Mouse (Mus musculus): ENCODE results near the gene Kcne4.

The Kcne4 gene

DNA sequence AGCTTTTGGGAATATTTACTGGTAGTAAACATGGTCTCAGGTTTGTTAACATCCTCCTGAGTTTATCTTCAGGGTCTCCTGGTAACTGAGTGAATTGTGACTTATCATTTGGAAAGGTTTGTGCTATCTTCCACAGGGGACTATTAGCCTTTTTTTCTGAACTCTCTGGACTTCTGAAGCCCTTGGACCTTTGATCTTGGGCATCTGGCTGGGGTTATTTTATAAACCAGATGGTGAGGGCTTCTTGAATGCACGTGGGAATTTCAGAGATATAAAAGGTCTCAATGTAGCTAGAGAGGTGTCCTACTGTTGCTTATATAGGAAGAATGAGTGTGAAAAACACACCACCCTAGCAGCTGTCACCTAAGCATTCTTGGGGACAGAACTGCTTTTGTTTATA is 37.7 kb downstream of the Kcne4 start:
- DNase-seq (ENCODE audit: extremely low spot score, low read depth, low spot score), result no peak

GRCm38 (mm10) chr1:78859573-78859972 is 43.0 kb downstream of the Kcne4 start:
- no peak for DNase-seq (ENCODE audit: extremely low spot score, low read depth, low spot score)

- no peak for DNase-seq (ENCODE audit: extremely low spot score, low read depth, low spot score)
These were observed 43.5 kb downstream of the Kcne4 start for GRCm38 (mm10) chr1:78860056-78860455.

DNA sequence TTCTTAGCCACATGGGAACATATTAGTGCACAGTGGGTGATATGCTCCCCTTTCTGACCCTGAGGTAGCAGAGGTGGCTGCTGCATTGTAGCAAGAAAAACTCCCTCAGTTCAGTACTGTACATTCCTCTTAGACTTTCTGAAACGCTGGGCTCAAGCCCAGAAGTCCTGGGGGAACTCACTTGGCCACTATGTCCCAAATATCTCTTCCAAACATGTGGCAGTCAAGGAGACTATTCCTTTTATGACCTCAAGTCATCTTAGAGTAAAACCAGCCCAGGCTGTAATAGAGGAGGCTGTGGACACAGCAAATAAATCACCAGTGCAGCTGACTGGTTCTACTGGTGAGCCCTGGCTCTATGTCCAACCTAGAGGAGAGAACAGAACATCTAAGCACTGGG is 45.7 kb downstream of the Kcne4 start:
- no peak for DNase-seq (ENCODE audit: extremely low spot score, low read depth, low spot score)

- DNase-seq (ENCODE audit: extremely low spot score, low read depth, low spot score), result no peak
These were observed 47.3 kb downstream of the Kcne4 start for GRCm38 (mm10) chr1:78863833-78864232.

DNA sequence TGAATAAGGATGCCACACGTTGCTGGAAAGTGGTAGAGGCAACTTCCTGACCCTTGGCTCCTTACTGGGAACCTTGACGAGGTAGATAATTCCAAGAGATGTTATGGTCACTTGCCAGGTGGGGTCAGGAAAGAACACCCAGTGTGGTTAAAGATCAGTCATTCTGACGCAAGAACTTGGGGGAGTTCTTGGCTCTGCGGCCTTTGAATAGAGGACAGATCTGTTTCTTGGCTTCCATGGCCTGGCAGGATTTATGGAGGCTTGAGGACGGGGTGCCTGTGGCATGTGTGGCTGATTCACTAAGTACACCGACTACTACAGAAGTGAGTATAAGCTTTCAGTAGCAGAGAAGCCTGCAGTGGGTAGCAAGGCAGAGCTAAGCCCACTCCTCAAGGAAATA is 47.8 kb downstream of the Kcne4 start:
- DNase-seq (ENCODE audit: extremely low spot score, low read depth, low spot score), result no peak

DNA sequence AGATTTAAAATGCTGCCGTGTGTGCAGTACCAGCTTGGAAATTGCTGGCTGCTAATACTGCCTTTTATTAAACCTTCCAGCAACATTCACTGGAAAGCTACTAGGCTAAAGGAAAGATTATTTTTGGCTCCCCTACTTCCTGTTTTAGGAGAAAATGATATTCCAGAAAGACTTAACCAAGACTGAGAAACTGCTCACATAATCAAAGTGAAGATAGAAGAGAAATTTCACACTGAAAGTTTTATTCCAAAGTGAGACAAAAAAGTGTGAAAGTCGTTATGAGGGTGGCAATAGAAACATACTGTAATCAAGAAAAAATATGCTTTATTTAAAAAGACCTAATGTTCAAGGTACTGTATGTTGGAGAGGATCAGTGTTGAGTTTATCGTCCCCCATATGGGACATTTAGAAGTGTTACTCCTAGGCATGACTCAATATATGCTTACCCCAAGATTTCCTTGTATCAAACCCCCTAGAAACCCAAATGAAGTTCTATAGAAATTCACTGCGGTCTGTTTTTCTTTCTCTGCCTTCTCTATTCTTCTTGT is 48.3 kb downstream of the Kcne4 start:
- no peak for DNase-seq (ENCODE audit: extremely low spot score, low read depth, low spot score)

DNA sequence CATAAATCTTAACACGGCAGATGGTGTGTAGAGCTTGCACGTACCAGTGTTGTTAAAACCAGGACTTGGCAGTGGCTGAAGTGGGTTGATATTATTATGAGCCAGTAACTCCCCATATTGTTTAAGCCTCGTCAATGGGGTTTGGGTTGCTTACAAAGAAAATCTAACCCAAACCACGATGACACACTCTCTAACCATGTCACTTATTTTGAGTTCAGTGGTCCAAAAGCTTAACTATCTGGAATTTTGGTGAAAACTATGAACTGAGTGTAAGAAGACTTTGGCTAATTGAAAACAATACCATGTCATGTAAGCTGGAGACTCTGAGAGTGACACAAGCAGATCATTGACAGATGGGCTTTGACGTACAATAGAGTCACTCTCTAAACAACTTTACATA is 49.4 kb downstream of the Kcne4 start:
- no peak for DNase-seq (ENCODE audit: extremely low spot score, low read depth, low spot score)

DNA sequence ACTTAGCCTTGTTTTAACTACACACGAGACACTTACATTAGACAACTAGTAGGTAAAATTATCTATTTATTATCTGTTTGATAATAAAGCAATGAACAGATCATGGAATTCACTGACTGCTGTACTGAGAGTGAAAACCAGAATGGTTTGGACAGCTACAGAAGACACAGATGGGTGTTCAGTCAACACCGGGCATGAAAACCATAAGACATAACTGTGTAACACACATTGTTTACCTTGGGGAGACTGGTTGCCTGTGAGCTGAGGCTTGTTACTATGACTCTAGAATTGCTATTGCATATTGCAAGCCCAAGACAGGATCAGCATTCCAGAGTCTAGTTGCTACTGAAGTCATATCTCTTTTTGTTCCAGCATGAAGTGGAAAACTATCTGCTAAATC is 49.9 kb downstream of the Kcne4 start:
- DNase-seq (ENCODE audit: extremely low spot score, low read depth, low spot score), result no peak

Data from hindlimb bud, embryonic 11.5 days (tissue).